In the genomic region with DNA sequence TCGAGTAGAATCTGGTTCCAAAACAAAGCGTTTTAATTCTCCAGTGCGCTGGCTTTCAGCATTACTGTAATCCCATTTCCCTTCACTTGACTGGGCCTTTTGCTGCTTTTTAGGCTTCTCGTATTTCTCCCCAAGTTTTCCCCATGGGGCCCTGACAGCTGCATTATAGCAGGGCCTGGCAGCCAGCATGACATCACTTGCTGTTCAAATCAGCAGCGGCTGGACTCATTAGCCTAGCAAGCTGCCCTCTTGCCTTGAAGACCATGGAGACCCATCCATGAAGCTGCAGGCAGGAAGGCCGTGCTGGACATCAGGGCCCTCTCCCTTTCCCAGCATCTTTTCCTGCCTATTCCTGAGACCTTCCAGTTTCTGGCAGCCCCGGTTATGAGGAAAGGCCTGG, we compare ENCODE assay signal across 8 mouse cellular contexts.
A peak's percentile ranks its signal among the peaks of the same experiment; 100 is the strongest.
DNase-seq lines count a peak whose midpoint lies in the region; ATAC-seq and TF ChIP-seq lines count a peak whose summit lies in the region.

No protein-coding gene starts in this region.

- H3K36me3 ChIP-seq in heart, adult 2 months (ENCODE audit: control insufficient read depth, insufficient read depth, low read length) = no peaks in the 10 kb centered on the region
- H3K36me3 ChIP-seq in heart, embryonic 12.5 days = no peaks in the 10 kb centered on the region
- no peaks in the 10 kb centered on the region for H3K36me3 ChIP-seq in heart, embryonic 13.5 days

- no peak for TF ChIP-seq CTCF in heart, adult 2 months (IDR thresholded peaks at IDR 0.05)

- H3K4me3 ChIP-seq in heart, adult 2 months = no peak overlapping the region
- H3K4me3 ChIP-seq in heart, embryonic 12.5 days = no peak overlapping the region
- H3K4me3 ChIP-seq in heart, embryonic 13.5 days = no peak overlapping the region

- H3K4me2 ChIP-seq in heart, embryonic 12.5 days = no peak overlapping the region
- no peak overlapping the region for H3K4me2 ChIP-seq in heart, embryonic 13.5 days

- TF ChIP-seq EP300 in heart, adult 2 months (IDR thresholded peaks at IDR 0.05; ENCODE audit: insufficient read depth, low read depth, low read length) = no peak

- DNase-seq in heart, adult 2 months = peak; percentile 63 to 68
- peak; percentile 73 for DNase-seq in embryo, embryonic 10.5 days (ENCODE audit: low spot score)
- DNase-seq in lung, postnatal 4 days = peak; percentile 47 to 78
- no peak for DNase-seq in layer of hippocampus, adult 8-10 months (ENCODE audit: low spot score in 2 of 2)
- no peak for DNase-seq in frontal cortex, postnatal 10 days (ENCODE audit: low spot score in 2 of 2)
- DNase-seq in T-cell, adult 2 months (ENCODE audit: low spot score) = no peak

- no peak for ATAC-seq in heart, embryonic 12.5 days (ENCODE audit: insufficient number of reproducible peaks, low FRiP score)
- no peak for ATAC-seq in heart, embryonic 13.5 days (ENCODE audit: extremely low read depth, insufficient number of reproducible peaks, low FRiP score, low TSS enrichment)

- 54% methylated on average over 7 of the region's 7 CpGs for WGBS in heart, adult 2 months
- 54% methylated on average over 7 of the region's 7 CpGs for WGBS in heart, embryonic 12.5 days
- 44% methylated on average over 7 of the region's 7 CpGs for WGBS in heart, embryonic 13.5 days

- TF ChIP-seq POLR2A in heart, adult 2 months (IDR thresholded peaks at IDR 0.05; ENCODE audit: insufficient read depth, low read depth, low read length) = no peak

- no peaks in the 10 kb centered on the region for H3K4me1 ChIP-seq in heart, adult 2 months (ENCODE audit: control insufficient read depth, insufficient read depth, low read length)
- peaks cover 10% of the 10 kb centered on the region for H3K4me1 ChIP-seq in heart, embryonic 12.5 days (replicated peaks)
- peaks cover 28% of the 10 kb centered on the region for H3K4me1 ChIP-seq in heart, embryonic 13.5 days

- intact Hi-C loops in heart, adult 2 months (cut with DNase I) = no loop called here

- H3K27ac ChIP-seq in heart, adult 2 months = no peak overlapping the region
- H3K27ac ChIP-seq in heart, embryonic 12.5 days (ENCODE audit: poor library complexity, severe bottlenecking) = no peak overlapping the region
- H3K27ac ChIP-seq in heart, embryonic 13.5 days (replicated peaks) = peak overlapping the region; percentile 5; the same call in 1 of the 2 replicates

- H3K79me2 ChIP-seq in heart, adult 2 months (replicated peaks; ENCODE audit: control insufficient read depth, insufficient read depth, low read length) = no peaks in the 10 kb centered on the region

- no peaks in the 10 kb centered on the region; the same call in 1 of the 2 replicates for H3K27me3 ChIP-seq in heart, adult 2 months (ENCODE audit: control insufficient read depth, insufficient read depth, low read length)
- H3K27me3 ChIP-seq in heart, embryonic 12.5 days (replicated peaks) = 0 out of 2 replicates have a peak, but pooled peaks cover 4% of the 10 kb centered on the region
- H3K27me3 ChIP-seq in heart, embryonic 13.5 days (replicated peaks) = peaks cover 15% of the 10 kb centered on the region; the same call in 1 of the 2 replicates

- no peak overlapping the region for H3K9ac ChIP-seq in heart, adult 2 months (ENCODE audit: low read depth, low read length)
- H3K9ac ChIP-seq in heart, embryonic 12.5 days = no peak overlapping the region
- H3K9ac ChIP-seq in heart, embryonic 13.5 days = no peak overlapping the region

- no peaks in the 10 kb centered on the region for H3K9me3 ChIP-seq in heart, embryonic 12.5 days (replicated peaks)
- H3K9me3 ChIP-seq in heart, embryonic 13.5 days = no peaks in the 10 kb centered on the region

Comparison
In these comparisons a context has a peak if more than half of its experiments do, and no peak if none do; other contexts are left out.
1. DNase-seq: peak in heart, adult 2 months (2 of 2), embryo, embryonic 10.5 days (single experiment) and lung, postnatal 4 days (2 of 2); none in layer of hippocampus, adult 8-10 months (0 of 2), frontal cortex, postnatal 10 days (0 of 2) and T-cell, adult 2 months (single experiment).